8 mouse cellular contexts compared by ENCODE assay signal in genomic region chr14:23575951-23576350, GRCm38 (mm10).
A peak's percentile ranks its signal among the peaks of the same experiment; 100 is the strongest.
DNase-seq lines count a peak whose midpoint lies in the region; ATAC-seq lines count a peak whose summit lies in the region.

No protein-coding gene starts in this region.

- H3K36me3 ChIP-seq in hindbrain, embryonic 10.5 days = no peaks in the 10 kb centered on the region
- no peaks in the 10 kb centered on the region for H3K36me3 ChIP-seq in hindbrain, embryonic 12.5 days

- H3K4me1 ChIP-seq in hindbrain, embryonic 10.5 days (replicated peaks) = no peaks in the 10 kb centered on the region
- no peaks in the 10 kb centered on the region for H3K4me1 ChIP-seq in hindbrain, embryonic 12.5 days

- H3K27ac ChIP-seq in hindbrain, embryonic 10.5 days = no peak overlapping the region
- no peak overlapping the region for H3K27ac ChIP-seq in hindbrain, embryonic 12.5 days

- H3K9ac ChIP-seq in hindbrain, embryonic 12.5 days = no peak overlapping the region

- H3K4me2 ChIP-seq in hindbrain, embryonic 12.5 days (replicated peaks) = no peak overlapping the region

- peak; percentile 8 for DNase-seq in hindbrain, embryonic 10.5 days (ENCODE audit: low spot score)
- peak; percentile 21 for DNase-seq in ES-CJ7 (ENCODE audit: low read depth, low spot score)
- peak; percentile 63 for DNase-seq in embryo, embryonic 10.5 days (ENCODE audit: low spot score)
- DNase-seq in layer of hippocampus, adult 9-11 months = peak; percentile 32
- DNase-seq in right cerebral cortex, postnatal 4 days = peak; percentile 11
- DNase-seq in cerebellum, adult 11 months = no peak
- no peak for DNase-seq in urinary bladder, postnatal 25 days (ENCODE audit: low spot score)

- no peak for ATAC-seq in hindbrain, embryonic 12.5 days (ENCODE audit: low FRiP score)

- H3K27me3 ChIP-seq in hindbrain, embryonic 10.5 days (ENCODE audit: insufficient read depth, poor library complexity, severe bottlenecking) = no peaks in the 10 kb centered on the region
- 0 out of 2 replicates have a peak, but pooled peaks cover 3% of the 10 kb centered on the region for H3K27me3 ChIP-seq in hindbrain, embryonic 12.5 days

- WGBS in hindbrain, embryonic 10.5 days = 5% methylated on average over 2 of the region's 2 CpGs
- 3% methylated on average over 2 of the region's 2 CpGs for WGBS in hindbrain, embryonic 12.5 days

- H3K4me3 ChIP-seq in hindbrain, embryonic 10.5 days = no peak overlapping the region
- no peak overlapping the region for H3K4me3 ChIP-seq in hindbrain, embryonic 12.5 days

- no peaks in the 10 kb centered on the region for H3K9me3 ChIP-seq in hindbrain, embryonic 10.5 days
- H3K9me3 ChIP-seq in hindbrain, embryonic 12.5 days (replicated peaks) = no peaks in the 10 kb centered on the region

Comparison
In these comparisons a context has a peak if more than half of its experiments do, and no peak if none do; other contexts are left out.
1. DNase-seq: peak in hindbrain, embryonic 10.5 days (single experiment), ES-CJ7 (single experiment), embryo, embryonic 10.5 days (single experiment), layer of hippocampus, adult 9-11 months (single experiment) and right cerebral cortex, postnatal 4 days (single experiment); none in cerebellum, adult 11 months (single experiment) and urinary bladder, postnatal 25 days (single experiment).